Mouse (Mus musculus) thymus, adult 2 months (tissue): ENCODE results near the gene Kmt2b. TPM values are rescaled to one million over a fixed set of nuclear protein-coding genes. Genes with fewer than 3 reads are reported as not detected.

Experiments
- DNase-seq: peaks from one replicate; pipeline ENCODE4 v3.0.0; 2021
- H3K27ac ChIP-seq: fragments of 200-500 bp; 2 replicates; pipeline ENCODE4 v1.5.1; 2012; ENCODE audit warnings: low read length, control low read depth; ENCODE audit not compliant: control insufficient read depth, insufficient read depth
- H3K27me3 ChIP-seq: fragments of 200-500 bp; 2 replicates; pipeline ENCODE4 v1.6.1; 2012; ENCODE audit warnings: mild to moderate bottlenecking, low read length, moderate library complexity, mixed read lengths; ENCODE audit not compliant: control insufficient read depth, insufficient read depth
- H3K36me3 ChIP-seq: fragments of 200-500 bp; 2 replicates; pipeline ENCODE4 v1.6.1; 2012; ENCODE audit warnings: mild to moderate bottlenecking, low read length, moderate library complexity; ENCODE audit not compliant: control insufficient read depth, insufficient read depth
- H3K4me1 ChIP-seq: fragments of 200-500 bp; replicated peaks from 2 replicates; pipeline ENCODE4 v1.6.1; 2012; ENCODE audit warnings: low read length; ENCODE audit not compliant: control insufficient read depth, insufficient read depth
- H3K4me3 ChIP-seq: fragments of 200-500 bp; 2 replicates; pipeline ENCODE4 v1.5.1; 2012; ENCODE audit warnings: mild to moderate bottlenecking, low read length, control low read depth, moderate library complexity; ENCODE audit not compliant: control insufficient read depth, insufficient read depth
- CTCF ChIP-seq: fragments of 200-500 bp; IDR thresholded peaks from 2 replicates; pipeline ENCODE4 v1.5.1; 2012; ENCODE audit warnings: mild to moderate bottlenecking, control low read depth, low read length, moderate library complexity, borderline replicate concordance; ENCODE audit not compliant: control insufficient read depth, poor library complexity, insufficient read depth; ENCODE audit errors: extremely low read depth
- POLR2A ChIP-seq: fragments of 200-500 bp; IDR thresholded peaks from 2 replicates; pipeline ENCODE4 v1.6.1; 2012; ENCODE audit warnings: mild to moderate bottlenecking, low read length, control low read depth, moderate library complexity; ENCODE audit not compliant: control insufficient read depth, poor library complexity, insufficient read depth; ENCODE audit errors: extremely low read depth
- WGBS: fragments of 180-500 bp; shearing (Covaris S2); methylation state at CpG from one replicate; pipeline ENCODE4 v1.1.7; 2018; 5-methylcytosine and 5-hydroxymethylcytosine counted together
- polyA plus RNA-seq: library from polyadenylated mRNA; depleted of rRNA; stranded (reverse); fragments of >200 nt; gene quantifications from 2 replicates; pipeline ENCODE4 v1.2.3, GENCODE M21; 2012; rRNA removed

Gene Kmt2b
- polyA plus RNA-seq, 1 experiment, result 161 TPM

DNA sequence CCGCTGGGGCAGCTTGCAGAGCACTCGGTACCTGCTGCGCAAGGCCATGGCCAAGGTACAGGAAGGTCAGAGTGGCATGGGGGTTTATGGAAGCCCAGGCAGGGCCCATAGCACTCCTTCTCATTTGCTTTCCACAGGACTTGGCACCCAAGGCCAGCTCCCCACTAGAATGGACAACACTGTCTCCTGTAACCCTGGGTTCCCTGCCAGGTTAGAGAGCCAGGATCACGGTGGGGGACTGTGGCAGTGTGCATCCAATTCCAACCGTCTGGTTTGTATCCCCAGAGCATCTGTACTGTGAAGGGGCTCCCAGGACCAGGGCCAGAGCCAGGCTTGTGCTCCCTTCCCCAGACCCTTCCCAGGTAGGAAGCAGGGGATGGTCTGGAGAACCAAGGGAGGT lies 67.7 kb downstream of the Kmt2b start:
- TF ChIP-seq CTCF, result no peak
- no peak overlapping the region for H3K4me3 ChIP-seq
- DNase-seq, result no peak
- no peaks in the 10 kb centered on the region for H3K4me1 ChIP-seq
- peaks cover 5% of the 10 kb centered on the region; the same call in 1 of the 2 replicates for H3K36me3 ChIP-seq
- no peak overlapping the region for H3K27ac ChIP-seq
- WGBS, result 88% methylated on average over 5 of the region's 5 CpGs
- no peaks in the 10 kb centered on the region for H3K27me3 ChIP-seq

DNA sequence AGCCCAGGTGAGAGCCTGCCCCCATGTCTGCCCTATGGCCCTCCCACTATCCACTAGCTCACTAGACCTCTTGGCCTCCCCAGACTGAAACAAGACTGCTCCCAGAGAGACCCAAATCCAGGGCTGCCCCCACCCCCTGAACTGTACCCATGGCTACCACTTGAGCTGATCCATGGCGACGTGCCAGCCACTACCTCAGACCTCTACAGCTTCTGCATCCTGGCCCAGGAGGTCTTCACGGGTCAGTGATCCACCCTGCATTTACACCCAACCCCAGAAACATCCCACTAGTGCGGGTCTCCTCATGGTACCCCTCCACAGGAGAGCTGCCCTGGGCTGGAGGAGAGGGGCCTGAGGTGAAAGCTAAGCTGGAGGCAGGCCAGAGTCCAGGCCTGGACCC lies 68.1 kb downstream of the Kmt2b start:
- 83% methylated on average over 4 of the region's 4 CpGs for WGBS
- TF ChIP-seq CTCF (no peak), POLR2A (no peak)
- H3K36me3 ChIP-seq, result peaks cover 5% of the 10 kb centered on the region; the same call in 1 of the 2 replicates
- no peaks in the 10 kb centered on the region for H3K27me3 ChIP-seq
- H3K27ac ChIP-seq, result no peak overlapping the region
- no peaks in the 10 kb centered on the region for H3K4me1 ChIP-seq
- no peak for DNase-seq
- H3K4me3 ChIP-seq, result no peak overlapping the region

Other genes with a start within 250 kb of the Kmt2b start
- gene Lrfn3, start 226.0 kb downstream of the Kmt2b start, polyA plus RNA-seq, result 0.78 and 1.1 TPM in 2 replicates
- gene Tyrobp, start 175.0 kb downstream of the Kmt2b start, polyA plus RNA-seq, result 273 and 417 TPM in 2 replicates
- gene Hcst, start 168.9 kb downstream of the Kmt2b start, polyA plus RNA-seq, result 212 and 279 TPM in 2 replicates
- gene Nfkbid, start 167.0 kb downstream of the Kmt2b start, polyA plus RNA-seq, result 72.8 and 77.4 TPM in 2 replicates
- 5.9 and 6.0 TPM in 2 replicates for gene Aplp1, start 143.2 kb downstream of the Kmt2b start, polyA plus RNA-seq
- 0.05 and 0.15 TPM in 2 replicates for gene Kirrel2, start 131.0 kb downstream of the Kmt2b start, polyA plus RNA-seq
- gene Nphs1, start 130.4 kb downstream of the Kmt2b start, polyA plus RNA-seq, result 0.19 and 0.38 TPM in 2 replicates
- gene Prodh2, start 95.1 kb downstream of the Kmt2b start, polyA plus RNA-seq, result 0.13 and 0.62 TPM in 2 replicates
- 156 and 176 TPM in 2 replicates for gene Arhgap33, start 53.7 kb downstream of the Kmt2b start, polyA plus RNA-seq
- gene Hspb6, start 36.5 kb downstream of the Kmt2b start, polyA plus RNA-seq, result 30.0 and 89.6 TPM in 2 replicates
- gene Proser3, start 36.4 kb downstream of the Kmt2b start, polyA plus RNA-seq, result 36.1 and 36.3 TPM in 2 replicates
- 73.0 and 78.6 TPM in 2 replicates for gene Lin37, start 28.9 kb downstream of the Kmt2b start, polyA plus RNA-seq
- gene U2af1l4, start 25.4 kb downstream of the Kmt2b start, polyA plus RNA-seq, result 81.5 and 84.2 TPM in 2 replicates
- 7.3 and 8.8 TPM in 2 replicates for gene Gm49396, start 25.4 kb downstream of the Kmt2b start, polyA plus RNA-seq
- gene Psenen, start 25.1 kb downstream of the Kmt2b start, polyA plus RNA-seq, result 130 and 176 TPM in 2 replicates
- 26.1 and 31.7 TPM in 2 replicates for gene Igflr1, start 23.3 kb downstream of the Kmt2b start, polyA plus RNA-seq
- 1.9 and 3.2 TPM in 2 replicates for gene Zbtb32, start 10.2 kb upstream of the Kmt2b start, polyA plus RNA-seq
- 4.5 and 7.5 TPM in 2 replicates for gene Upk1a, start 24.1 kb upstream of the Kmt2b start, polyA plus RNA-seq
- 283 and 388 TPM in 2 replicates for gene Cox6b1, start 37.4 kb upstream of the Kmt2b start, polyA plus RNA-seq
- 0.13 TPM in 1 of 2 replicates, not detected in the other for gene Etv2, start 47.1 kb upstream of the Kmt2b start, polyA plus RNA-seq
- gene Rbm42, start 61.6 kb upstream of the Kmt2b start, polyA plus RNA-seq, result 117 and 129 TPM in 2 replicates
- 41.2 and 47.7 TPM in 2 replicates for gene Haus5, start 76.3 kb upstream of the Kmt2b start, polyA plus RNA-seq
- gene Pmis2, start 82.9 kb upstream of the Kmt2b start, polyA plus RNA-seq, result not detected in 2 replicates
- 0.28 and 0.82 TPM in 2 replicates for gene 2200002J24Rik, start 110.2 kb upstream of the Kmt2b start, polyA plus RNA-seq
- 2.7 and 3.8 TPM in 2 replicates for gene Atp4a, start 123.5 kb upstream of the Kmt2b start, polyA plus RNA-seq
- gene Tmem147, start 140.8 kb upstream of the Kmt2b start, polyA plus RNA-seq, result 161 and 204 TPM in 2 replicates
- 0.11 and 1.1 TPM in 2 replicates for gene Gapdhs, start 155.0 kb upstream of the Kmt2b start, polyA plus RNA-seq
- 3.4 and 4.1 TPM in 2 replicates for gene Sbsn, start 162.7 kb upstream of the Kmt2b start, polyA plus RNA-seq
- 26.3 and 35.6 TPM in 2 replicates for gene Dmkn, start 175.0 kb upstream of the Kmt2b start, polyA plus RNA-seq
- 11.9 and 18.3 TPM in 2 replicates for gene Krtdap, start 199.2 kb upstream of the Kmt2b start, polyA plus RNA-seq
- 3.2 and 3.5 TPM in 2 replicates for gene Ffar2, start 235.0 kb upstream of the Kmt2b start, polyA plus RNA-seq